Mouse (Mus musculus) forebrain, embryonic 11.5 days (tissue): ENCODE measurements around the gene Exosc2. TPM values are rescaled to one million over a fixed set of nuclear protein-coding genes. Genes with fewer than 3 reads are reported as not detected.

Experiments used
- ATAC-seq: fragments of 200-750 bp; cut with Nextera tagmentation; replicated peaks from 2 replicates; pipeline ENCODE4 v1.8.0; 2017; ENCODE audit warnings: moderate TSS enrichment; ENCODE audit not compliant: low FRiP score
- DNase-seq: peaks from one replicate; pipeline ENCODE4 v3.0.0-alpha.2; 2017; ENCODE audit warnings: low spot score
- H3K27ac ChIP-seq: fragments of 300-500 bp; sonication (generic); 2 replicates; pipeline ENCODE4 v1.5.1; 2014; ENCODE audit warnings: low read depth, low read length
- H3K27me3 ChIP-seq: fragments of 300-500 bp; sonication (generic); 2 replicates; pipeline ENCODE4 v1.6.1; 2014; ENCODE audit warnings: mild to moderate bottlenecking, low read length, mixed read lengths; ENCODE audit not compliant: control insufficient read depth, insufficient read depth
- H3K36me3 ChIP-seq: fragments of 300-500 bp; sonication (generic); 2 replicates; pipeline ENCODE4 v1.6.1; 2014; ENCODE audit warnings: mild to moderate bottlenecking, low read length, moderate library complexity, mixed read lengths; ENCODE audit not compliant: control insufficient read depth, insufficient read depth
- H3K4me1 ChIP-seq: fragments of 300-500 bp; sonication (generic); replicated peaks from 2 replicates; pipeline ENCODE4 v1.6.1; 2014; ENCODE audit warnings: low read length, mixed read lengths; ENCODE audit not compliant: control insufficient read depth, insufficient read depth
- H3K4me2 ChIP-seq: fragments of 300-500 bp; sonication (generic); 2 replicates; pipeline ENCODE4 v1.6.1; 2014; ENCODE audit warnings: low read depth, mild to moderate bottlenecking, low read length, moderate library complexity, mixed read lengths; ENCODE audit not compliant: severe bottlenecking
- H3K4me3 ChIP-seq: fragments of 300-500 bp; sonication (generic); 2 replicates; pipeline ENCODE4 v1.5.1; 2014; ENCODE audit warnings: low read depth, low read length
- H3K9ac ChIP-seq: fragments of 300-500 bp; sonication (generic); 2 replicates; pipeline ENCODE4 v1.6.1; 2014; ENCODE audit warnings: low read length
- H3K9me3 ChIP-seq: fragments of 300-500 bp; sonication (generic); 2 replicates; pipeline ENCODE4 v1.6.1; 2016; ENCODE audit warnings: low read length, mixed read lengths; ENCODE audit not compliant: control insufficient read depth
- WGBS: fragments of 180-500 bp; shearing (Covaris S2); extraction: QIAGEN DNeasy Blood & Tissue Kit; methylation state at CpG from one replicate; pipeline ENCODE4 v1.1.7; 2014; 5-methylcytosine and 5-hydroxymethylcytosine counted together
- polyA plus RNA-seq: library from polyadenylated mRNA; unstranded; fragments of >200 nt; fragmentation: Nextera tagmentation; extraction: Ambion mirVana; gene quantifications from 2 replicates; pipeline ENCODE4 v1.2.1, GENCODE M21; 2014

The Exosc2 gene
- polyA plus RNA-seq = 72.2 and 76.0 TPM in 2 replicates

GRCm38 (mm10) chr2:31670551-31671035, at the start of gene Exosc2:
Gene Exosc2 (plus strand): TSS chr2:31670715.
- peak within 1 kb of the TSS; percentile 74 for H3K9ac ChIP-seq
- H3K27me3 ChIP-seq = no peaks in the 10 kb centered on the region
- H3K27ac ChIP-seq = no peak within 1 kb of the TSS
- H3K4me2 ChIP-seq = peak within 1 kb of the TSS; percentile 77
- ATAC-seq (peak; percentile 97), DNase-seq (peak; percentile 92)
- peak within 1 kb of the TSS; percentile 49 for H3K4me3 ChIP-seq
- under 1% methylated on average over 27 of the region's 27 CpGs for WGBS
- no peaks in the 10 kb centered on the region for H3K9me3 ChIP-seq
- no peaks in the 10 kb centered on the region; the same call in 1 of the 2 replicates for H3K36me3 ChIP-seq
- H3K4me1 ChIP-seq = 0 out of 2 replicates have a peak, but pooled peaks cover 2% of the 10 kb centered on the region

- Histone ChIP-seq H3K4me3 (no peak overlapping the region), H3K4me1 (peaks cover 29% of the 10 kb centered on the region), H3K36me3 (no peaks in the 10 kb centered on the region), H3K27ac (no peak overlapping the region), H3K9me3 (no peaks in the 10 kb centered on the region), H3K27me3 (peaks cover 62% of the 10 kb centered on the region), H3K9ac (no peak overlapping the region), H3K4me2 (no peak overlapping the region)
- ATAC-seq (no peak), DNase-seq (no peak)
- WGBS = 76% methylated on average over 3 of the region's 3 CpGs
These were observed 37.0 kb upstream of the Exosc2 start for GRCm38 (mm10) chr2:31633531-31633930.

- ATAC-seq (no peak), DNase-seq (peak; percentile 70)
- WGBS = under 1% methylated on average over 52 of the region's 52 CpGs
- no peak overlapping the region for H3K27ac ChIP-seq
- H3K9me3 ChIP-seq = no peaks in the 10 kb centered on the region
- peaks cover 44% of the 10 kb centered on the region for H3K4me1 ChIP-seq
- peak overlapping the region; percentile 70 for H3K4me2 ChIP-seq
- H3K9ac ChIP-seq = peak overlapping the region; percentile 52
- H3K4me3 ChIP-seq = peak overlapping the region; percentile 31
- H3K27me3 ChIP-seq = peaks cover 82% of the 10 kb centered on the region
- no peaks in the 10 kb centered on the region for H3K36me3 ChIP-seq
These were observed 35.0 kb upstream of the Exosc2 start for GRCm38 (mm10) chr2:31635281-31636137.

GRCm38 (mm10) chr2:31636138-31636741, 34.3 kb upstream of the Exosc2 start:
- Histone ChIP-seq H3K9ac (peak overlapping the region; percentile 52), H3K36me3 (no peaks in the 10 kb centered on the region), H3K27me3 (peaks cover 88% of the 10 kb centered on the region), H3K4me2 (peak overlapping the region; percentile 70), H3K4me3 (peak overlapping the region; percentile 31), H3K9me3 (no peaks in the 10 kb centered on the region), H3K4me1 (peaks cover 46% of the 10 kb centered on the region), H3K27ac (no peak overlapping the region)
- DNase-seq (peak; percentile 79), ATAC-seq (peak; percentile 4; the same call in 1 of the 2 replicates)
- 0% methylated on average over 46 of the region's 48 CpGs for WGBS

- peaks cover 46% of the 10 kb centered on the region for H3K4me1 ChIP-seq
- under 1% methylated on average over 35 of the region's 35 CpGs for WGBS
- peak; percentile 83 for ATAC-seq
These were observed 33.8 kb upstream of the Exosc2 start for GRCm38 (mm10) chr2:31636742-31637141.

GRCm38 (mm10) chr2:31637311-31637710, 33.2 kb upstream of the Exosc2 start:
- no peak for ATAC-seq
- Histone ChIP-seq H3K4me2 (peak overlapping the region; percentile 70), H3K4me1 (peaks cover 46% of the 10 kb centered on the region), H3K4me3 (peak overlapping the region; percentile 31; the same call in 1 of the 2 replicates), H3K9me3 (no peaks in the 10 kb centered on the region), H3K27me3 (peaks cover 95% of the 10 kb centered on the region), H3K36me3 (no peaks in the 10 kb centered on the region), H3K9ac (peak overlapping the region; percentile 35), H3K27ac (no peak overlapping the region)
- DNase-seq = peak; percentile 57
- WGBS = under 1% methylated on average over 12 of the region's 12 CpGs

More at GRCm38 (mm10) chr2:31636742-31637141, 33.8 kb upstream of the Exosc2 start:
- Histone ChIP-seq H3K4me3 (peak overlapping the region; percentile 31), H3K4me2 (peak overlapping the region; percentile 70), H3K36me3 (no peaks in the 10 kb centered on the region), H3K9me3 (no peaks in the 10 kb centered on the region), H3K9ac (peak overlapping the region; percentile 52), H3K27me3 (peaks cover 93% of the 10 kb centered on the region), H3K27ac (no peak overlapping the region)
- DNase-seq = peak; percentile 87

GRCm38 (mm10) chr2:31637807-31638206, 32.7 kb upstream of the Exosc2 start:
- Histone ChIP-seq H3K27me3 (peaks cover 97% of the 10 kb centered on the region), H3K9me3 (no peaks in the 10 kb centered on the region), H3K36me3 (no peaks in the 10 kb centered on the region), H3K27ac (no peak overlapping the region), H3K9ac (peak overlapping the region; percentile 35; the same call in 1 of the 2 replicates), H3K4me1 (peaks cover 46% of the 10 kb centered on the region), H3K4me3 (peak overlapping the region; percentile 31; the same call in 1 of the 2 replicates), H3K4me2 (peak overlapping the region; percentile 70; the same call in 1 of the 2 replicates)
- DNase-seq (peak; percentile 81), ATAC-seq (no peak)
- WGBS = under 1% methylated on average over 22 of the region's 22 CpGs
